Mouse (Mus musculus): Measurements from ENCODE around the gene Ice1. TPM values are rescaled to one million over a fixed set of nuclear protein-coding genes. Genes with fewer than 3 reads are reported as not detected.

Gene Ice1
- total RNA-seq, 2 experiments from 2014 or later = 79.1 to 81.6 TPM

DNA sequence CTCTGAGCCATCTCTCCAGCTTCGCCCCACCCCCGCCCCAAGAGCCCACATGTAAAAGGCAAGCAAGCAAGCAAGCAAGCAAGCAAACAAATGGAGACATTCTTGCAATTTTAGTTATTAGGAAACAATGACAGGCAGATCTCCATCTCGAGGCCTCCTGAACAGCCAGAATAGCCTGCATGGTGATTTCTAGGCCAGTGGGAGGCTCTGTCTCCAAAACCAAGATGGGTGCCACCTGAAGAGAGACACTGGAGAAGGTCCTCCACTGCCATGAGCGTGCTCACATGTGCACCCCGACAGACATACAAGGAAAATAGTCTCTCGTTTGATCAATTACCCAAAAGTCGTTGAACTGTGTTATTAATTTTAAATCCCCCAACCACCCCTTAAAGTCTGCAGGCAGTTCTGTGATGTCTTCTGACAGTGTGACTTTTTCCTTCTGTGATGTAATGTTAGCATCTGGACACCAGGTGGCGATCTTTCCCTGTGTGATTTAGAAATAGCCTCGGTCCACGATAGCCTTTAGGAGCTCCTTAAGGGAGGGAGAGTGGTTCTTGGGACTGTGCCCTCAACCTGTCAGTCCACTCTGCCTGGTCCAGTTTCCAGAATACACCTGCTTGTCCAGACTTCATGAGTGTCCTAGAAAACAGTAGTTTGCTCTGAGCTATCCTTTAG, 6.1 kb upstream of the Ice1 start:
- intact Hi-C loops (cut with DNase I) = loop anchor here (1.0 to 2.0 kb wide), 2 partner anchors 197 to 359 kb away; no protein-coding TSS in a partner anchor
- DNase-seq (ENCODE audit: extremely low spot score in 1 of 2, low spot score in 2 of 2) = peak in 1 of 2 experiments; percentile 69

DNA sequence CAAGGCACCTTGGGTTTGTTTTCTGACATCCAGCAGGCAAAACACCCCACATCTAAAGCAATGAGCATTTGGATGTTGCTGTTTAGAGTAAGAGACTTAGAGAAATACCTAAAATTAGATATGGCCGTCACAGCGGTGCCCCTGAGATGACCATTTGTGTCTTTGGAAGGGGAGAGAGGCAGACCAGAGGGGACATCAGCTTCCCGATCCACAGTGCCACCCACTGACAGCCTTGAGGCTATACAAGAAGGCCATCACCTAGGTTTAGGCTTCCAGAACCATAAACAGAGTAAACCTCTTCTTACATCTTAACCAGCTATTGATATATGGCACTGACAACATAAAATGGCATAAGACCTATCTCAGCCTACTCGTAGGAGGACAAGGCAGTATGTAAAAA, 4.5 kb upstream of the Ice1 start:
- intact Hi-C loops (cut with DNase I) = no loop called here

DNA sequence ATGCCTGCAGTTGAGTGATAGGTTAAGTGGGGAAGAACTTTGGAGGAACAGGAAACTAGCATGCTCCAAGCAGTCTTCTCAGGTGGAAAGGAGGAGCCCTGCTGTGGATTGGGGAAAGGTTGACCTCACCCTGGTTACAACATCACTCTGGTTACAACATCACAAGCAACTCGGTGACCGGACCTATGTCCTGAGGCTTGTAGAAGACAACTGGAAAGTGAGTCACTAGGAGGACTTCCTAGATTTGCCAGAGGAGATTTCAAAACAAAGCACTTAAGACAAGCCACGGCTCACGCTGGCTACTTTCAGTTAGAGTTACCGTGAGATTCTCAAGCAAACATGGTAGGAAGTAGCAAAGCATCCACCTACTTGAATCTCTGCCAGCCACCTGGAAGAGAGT, 3.9 kb upstream of the Ice1 start:
- DNase-seq (ENCODE audit: extremely low spot score in 1 of 2, low spot score in 2 of 2) = no peak
- intact Hi-C loops (cut with DNase I) = no loop called here

More for the DNA sequence above, 4.5 kb upstream of the Ice1 start:
- DNase-seq (ENCODE audit: extremely low spot score in 1 of 2, low spot score in 2 of 2) = no peak

DNA sequence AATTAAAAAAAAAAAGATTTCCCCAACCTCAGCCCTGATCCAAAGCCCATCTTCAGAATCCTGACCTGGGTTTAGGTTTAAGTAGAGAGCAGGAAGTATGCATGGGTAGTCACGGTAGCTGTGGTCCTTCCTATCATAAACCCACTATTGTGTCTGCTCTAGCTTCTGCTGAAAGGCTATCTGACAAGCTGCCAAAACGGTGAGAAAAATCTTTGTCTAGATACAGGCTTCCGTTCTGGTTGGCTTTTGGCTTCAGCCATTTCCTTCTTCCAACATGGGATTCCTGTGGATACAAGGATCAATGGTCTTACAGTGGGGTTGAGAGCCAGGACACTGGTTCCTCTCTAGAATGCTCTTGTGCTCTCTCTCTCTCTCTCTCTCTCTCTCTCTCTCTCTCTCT, 2.2 kb upstream of the Ice1 start:
- no peak for DNase-seq (ENCODE audit: extremely low spot score in 1 of 2, low spot score in 2 of 2)
- intact Hi-C loops (cut with DNase I) = no loop called here

DNA sequence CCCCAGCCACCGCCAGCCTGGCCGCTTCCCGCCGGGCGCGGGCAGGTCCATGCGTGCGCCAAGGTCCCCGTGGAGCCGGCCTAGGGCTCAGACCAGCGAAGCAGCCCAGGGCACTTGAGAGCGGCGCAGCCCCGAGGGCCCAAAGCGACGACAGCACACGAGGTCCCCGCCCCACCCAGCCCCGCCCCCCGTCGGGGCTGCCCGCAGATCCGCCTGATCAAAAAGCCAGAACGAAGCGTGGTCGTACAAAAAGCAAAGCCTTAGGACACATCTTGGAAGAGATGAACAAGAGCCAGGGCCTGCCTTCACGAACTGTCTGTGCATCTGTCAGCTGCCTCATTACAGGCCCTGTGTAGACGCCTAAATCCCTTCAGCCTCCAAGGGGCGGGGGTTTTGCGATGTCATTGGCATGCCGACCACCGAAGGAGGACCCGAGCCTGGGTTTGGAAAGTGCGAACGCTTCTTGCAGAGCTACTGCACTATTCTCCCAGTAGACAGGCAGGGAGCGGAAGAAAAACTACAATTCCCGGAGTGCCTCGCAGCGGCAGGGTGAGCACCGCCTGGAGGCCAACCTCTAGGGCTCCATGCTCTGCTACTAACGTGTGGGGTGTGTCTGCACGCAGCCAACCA, 343 bp upstream of the Ice1 start:
- intact Hi-C loops (cut with DNase I) = no loop called here
- peak; percentile 96 to 97 for DNase-seq (ENCODE audit: extremely low spot score in 1 of 2, low spot score in 2 of 2)

DNA sequence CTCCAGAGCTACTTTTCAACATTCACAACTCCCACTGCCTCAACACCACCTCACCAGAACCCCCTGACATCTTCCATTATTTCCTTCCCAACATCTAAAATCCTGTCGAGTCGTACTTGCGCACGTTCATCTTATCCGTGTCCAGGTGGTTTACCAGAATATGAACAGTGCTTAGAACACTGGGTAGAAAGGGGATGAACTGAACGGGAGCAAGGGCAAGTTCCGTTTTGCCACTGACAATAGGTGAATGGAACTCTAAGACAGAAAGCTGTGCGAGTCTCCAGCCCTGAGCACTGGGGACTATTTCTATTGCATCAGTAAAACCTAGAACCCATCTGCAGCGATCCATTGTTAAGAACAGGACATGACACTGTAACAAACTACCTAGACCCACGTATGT, 728 bp downstream of the Ice1 start:
- no peak for DNase-seq (ENCODE audit: extremely low spot score in 1 of 2, low spot score in 2 of 2)
- intact Hi-C loops (cut with DNase I) = no loop called here

DNA sequence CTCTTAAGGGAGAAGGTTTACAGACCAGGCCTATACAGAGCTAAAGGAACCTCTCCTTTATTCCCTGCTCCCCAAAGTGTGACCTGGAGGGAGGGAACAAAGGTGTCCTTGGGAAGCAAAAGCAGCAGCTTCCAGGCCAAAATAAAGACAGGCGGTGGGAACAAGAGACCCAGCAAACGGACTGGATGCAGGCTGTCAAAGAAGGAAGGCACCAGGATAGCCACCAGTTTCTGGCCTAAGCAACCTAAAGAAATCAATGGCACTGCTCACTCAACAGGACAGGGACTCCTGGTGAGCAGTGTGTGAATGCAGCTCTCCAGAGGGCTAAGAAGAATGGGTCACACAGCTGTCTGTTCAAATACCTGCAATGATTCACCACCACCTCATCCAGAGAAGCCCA, 1.8 kb downstream of the Ice1 start:
- intact Hi-C loops (cut with DNase I) = no loop called here
- DNase-seq (ENCODE audit: extremely low spot score in 1 of 2, low spot score in 2 of 2) = no peak

DNA sequence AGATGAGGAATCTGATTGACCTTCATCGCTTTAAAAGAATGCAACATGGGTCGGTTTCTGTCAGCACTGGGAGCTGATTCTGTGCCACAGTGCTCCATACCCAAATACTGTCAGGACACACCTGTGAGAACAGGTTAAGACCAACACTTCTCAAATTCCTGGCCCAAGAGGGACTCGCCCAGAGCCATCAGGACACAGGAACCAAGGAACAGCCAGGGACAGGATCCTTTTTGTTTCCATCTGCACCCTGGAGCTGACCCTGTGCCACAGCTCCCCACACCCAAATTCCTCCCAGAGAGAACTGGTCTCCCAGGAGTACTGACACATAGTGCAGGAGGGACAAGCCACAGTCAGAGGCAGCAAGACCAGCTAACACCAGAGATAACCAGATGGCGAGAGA, 11.0 kb downstream of the Ice1 start:
- no peak for DNase-seq (ENCODE audit: extremely low spot score in 1 of 2, low spot score in 2 of 2)
- intact Hi-C loops (cut with DNase I) = no loop called here

DNA sequence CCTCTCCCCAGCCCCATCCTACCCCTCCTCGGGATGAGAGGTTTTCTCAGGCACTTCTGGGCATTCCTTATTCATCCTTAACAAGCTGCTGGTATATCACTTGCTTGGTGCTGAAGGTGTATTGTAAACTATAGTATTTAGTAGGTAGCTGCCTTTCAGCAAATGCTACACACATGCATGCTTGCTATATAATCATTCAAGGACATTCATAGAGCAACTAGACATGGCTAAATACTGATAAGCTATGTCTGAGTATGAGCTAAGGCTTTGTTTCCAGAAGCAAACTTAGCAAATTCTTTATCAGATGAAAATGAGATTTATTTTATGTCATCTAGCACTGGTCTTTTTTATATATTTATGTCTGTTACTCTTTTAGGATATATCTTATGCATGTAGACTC, 11.8 kb downstream of the Ice1 start:
- DNase-seq (ENCODE audit: extremely low spot score in 1 of 2, low spot score in 2 of 2) = no peak
- intact Hi-C loops (cut with DNase I) = no loop called here

DNA sequence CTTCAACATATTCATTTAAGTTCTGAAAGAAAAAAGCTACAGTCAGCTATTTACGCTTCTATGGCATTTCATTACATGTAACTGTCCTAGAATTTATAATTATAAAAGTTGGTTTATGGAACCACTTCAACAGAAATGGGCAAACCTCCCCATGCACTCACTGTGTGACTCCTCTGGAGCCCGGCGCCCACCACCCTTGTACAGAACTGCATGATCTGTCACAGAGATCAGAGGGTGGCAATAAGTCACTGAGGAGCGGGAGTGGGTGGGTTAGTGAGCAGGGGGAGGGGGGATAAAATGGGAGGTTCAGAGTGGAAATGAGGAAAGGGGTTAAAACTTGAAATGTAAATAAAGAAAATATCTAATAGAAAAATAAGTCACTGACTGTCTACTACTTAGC, 13.0 kb downstream of the Ice1 start:
- DNase-seq (ENCODE audit: extremely low spot score in 1 of 2, low spot score in 2 of 2) = no peak
- intact Hi-C loops (cut with DNase I) = no loop called here

DNA sequence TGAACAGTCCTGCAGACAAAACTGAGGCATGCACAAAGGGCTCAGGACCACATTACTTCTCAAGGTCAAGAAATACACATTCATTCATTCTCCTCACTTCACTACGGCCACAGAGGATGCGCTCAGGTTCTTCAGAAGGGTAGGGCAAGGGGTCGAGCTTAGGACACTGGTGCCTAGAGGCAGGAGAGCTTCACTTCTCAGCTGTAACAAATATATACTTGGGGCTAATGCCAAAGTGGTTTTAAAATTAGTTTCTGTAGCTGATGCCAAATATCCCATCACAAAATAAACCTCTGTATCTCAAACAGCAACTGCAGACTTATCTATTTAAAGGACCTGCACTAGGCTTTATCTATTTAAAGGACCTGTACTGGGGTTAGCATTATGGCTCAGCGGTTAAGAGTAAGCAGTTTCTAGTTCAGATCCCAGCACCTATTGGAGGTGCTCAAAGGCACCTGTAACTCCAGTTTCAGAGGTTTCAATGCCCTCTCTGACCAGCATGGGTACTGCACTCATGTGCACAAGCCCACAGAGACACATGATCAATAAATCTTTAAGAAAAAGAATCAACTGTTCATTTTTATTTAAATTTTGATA, 14.9 kb downstream of the Ice1 start:
- intact Hi-C loops (cut with DNase I) = no loop called here
- no peak for DNase-seq (ENCODE audit: extremely low spot score in 1 of 2, low spot score in 2 of 2)

DNA sequence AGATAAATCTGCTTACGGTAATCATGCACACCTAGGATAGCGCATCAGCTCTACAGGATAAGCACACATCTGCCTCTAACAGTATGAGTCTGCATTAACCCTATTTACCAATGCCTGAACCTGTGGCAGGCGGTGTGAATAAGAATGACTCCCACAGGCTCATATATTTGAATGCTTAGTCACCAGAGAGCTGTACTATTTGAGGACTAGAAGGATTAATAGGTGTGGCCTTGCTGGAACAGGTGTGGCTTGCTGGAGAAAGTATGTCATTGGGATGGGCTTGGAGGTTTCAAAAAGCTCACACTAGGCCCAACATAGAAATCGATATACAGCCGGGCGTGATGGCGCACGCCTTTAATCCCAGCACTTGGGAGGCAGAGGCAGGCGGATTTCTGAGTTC, 15.9 kb downstream of the Ice1 start:
- no peak for DNase-seq (ENCODE audit: extremely low spot score in 1 of 2, low spot score in 2 of 2)
- intact Hi-C loops (cut with DNase I) = no loop called here

DNA sequence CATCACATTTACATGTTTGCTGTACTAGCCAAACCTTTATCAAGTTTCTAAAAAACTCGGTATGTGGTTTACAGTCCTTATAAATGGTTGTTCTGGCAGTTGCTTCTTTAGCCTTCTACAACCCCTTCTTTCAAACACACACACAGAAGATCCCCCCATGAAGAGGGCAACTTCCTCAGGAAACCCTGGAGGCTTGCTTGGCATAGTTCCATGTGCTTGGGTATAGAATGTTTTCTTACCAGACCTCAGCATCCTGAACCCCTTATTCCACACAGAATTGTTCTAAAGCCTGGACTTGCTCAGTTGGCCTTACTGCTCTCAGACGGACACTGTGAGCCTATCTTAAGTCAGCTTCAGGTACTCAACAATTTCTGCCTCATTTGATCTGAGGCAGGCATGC, 24.6 kb downstream of the Ice1 start:
- no peak for DNase-seq (ENCODE audit: extremely low spot score in 1 of 2, low spot score in 2 of 2)

DNA sequence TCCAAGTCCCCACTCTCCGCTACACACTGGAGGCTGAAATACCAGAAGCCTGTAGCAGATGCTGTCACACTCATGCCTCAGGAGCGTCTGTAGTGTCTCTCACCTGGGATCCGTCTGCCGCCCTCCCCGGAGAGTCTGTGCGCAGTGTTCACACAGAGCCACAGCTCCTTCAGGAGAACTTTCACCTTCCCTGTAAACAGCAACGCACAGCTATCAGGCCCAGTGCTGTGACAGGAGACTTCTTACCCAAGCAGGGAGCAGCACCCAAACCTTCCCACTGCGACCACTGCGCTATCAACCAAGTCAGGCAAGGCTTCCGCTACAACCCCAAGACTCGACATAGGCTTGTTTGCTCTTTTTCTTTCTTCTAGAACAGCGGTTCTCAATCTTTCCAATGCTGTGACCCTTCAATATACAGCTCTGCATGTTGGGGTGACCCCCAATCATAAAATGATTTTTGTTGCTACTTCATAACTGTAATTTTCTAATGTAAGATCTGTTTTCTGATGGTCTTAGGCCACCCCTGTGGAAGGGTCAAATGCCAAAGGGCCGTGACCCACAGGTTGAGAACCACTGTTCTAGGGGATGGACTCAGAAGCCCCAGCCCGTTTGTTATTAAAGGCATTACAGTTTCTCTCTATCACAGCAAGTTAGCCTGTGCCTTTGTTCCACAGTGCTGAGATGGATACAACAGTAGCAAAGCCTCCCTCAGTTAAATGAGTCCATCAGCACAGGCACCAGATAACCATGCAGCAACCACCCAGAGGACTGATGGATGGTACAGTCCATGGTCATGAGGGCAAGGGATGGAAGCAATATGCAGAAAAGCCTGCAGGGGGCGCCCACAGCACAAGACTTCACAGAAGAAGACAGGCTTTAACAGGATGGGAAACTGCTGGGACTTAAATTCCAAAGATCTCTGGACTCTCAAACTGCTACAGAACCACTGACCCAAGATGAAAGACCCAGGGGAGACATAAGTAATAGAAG, 26.7 kb downstream of the Ice1 start:
- intact Hi-C loops (cut with DNase I) = no loop called here

More for the DNA sequence above, 24.6 kb downstream of the Ice1 start:
- intact Hi-C loops (cut with DNase I) = no loop called here

DNA sequence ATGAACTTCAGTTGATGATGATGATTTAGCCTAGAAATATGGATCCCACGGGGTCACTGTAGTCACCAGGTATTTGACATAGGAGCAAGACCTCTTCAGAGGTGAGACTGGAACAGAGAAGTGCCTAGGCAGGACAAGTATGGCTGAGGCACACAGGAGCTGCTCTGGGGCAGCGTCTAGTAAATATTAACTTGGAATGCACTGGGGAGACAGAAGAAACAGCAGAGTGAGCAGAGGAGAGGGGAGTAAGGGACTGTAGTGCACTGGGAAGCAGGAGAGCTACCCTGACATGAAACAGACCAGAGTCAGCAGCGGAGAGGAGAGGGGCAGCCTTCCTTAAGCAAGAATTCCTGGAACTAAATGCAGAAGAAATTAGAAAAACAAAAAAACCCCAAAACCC, 27.8 kb downstream of the Ice1 start:
- intact Hi-C loops (cut with DNase I) = no loop called here
- no peak for DNase-seq (ENCODE audit: extremely low spot score in 1 of 2, low spot score in 2 of 2)

More for the DNA sequence above, 26.7 kb downstream of the Ice1 start:
- peak; percentile 54 to 75 for DNase-seq (ENCODE audit: extremely low spot score in 1 of 2, low spot score in 2 of 2)

DNA sequence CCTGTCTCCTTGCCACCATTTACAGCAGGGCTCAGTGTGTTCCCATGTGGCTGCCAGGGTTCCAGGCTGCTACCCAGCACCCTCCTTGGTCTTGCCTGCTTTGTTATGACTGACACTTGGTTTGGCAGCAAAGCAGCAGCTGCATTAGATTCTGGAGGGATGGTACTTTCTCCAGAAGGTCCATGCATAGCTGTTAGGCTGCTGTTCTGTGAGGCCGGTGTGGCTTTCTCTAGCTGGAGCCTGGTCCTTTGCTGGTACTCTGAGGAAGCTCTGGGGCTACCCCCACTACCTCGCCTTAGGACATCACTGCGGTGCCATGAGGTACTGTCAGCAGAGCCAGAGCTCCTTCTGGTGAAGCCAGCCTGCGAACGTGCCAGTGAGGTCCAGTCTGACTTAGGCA, 32.1 kb downstream of the Ice1 start:
- DNase-seq (ENCODE audit: extremely low spot score in 1 of 2, low spot score in 2 of 2) = no peak
- intact Hi-C loops (cut with DNase I) = no loop called here

DNA sequence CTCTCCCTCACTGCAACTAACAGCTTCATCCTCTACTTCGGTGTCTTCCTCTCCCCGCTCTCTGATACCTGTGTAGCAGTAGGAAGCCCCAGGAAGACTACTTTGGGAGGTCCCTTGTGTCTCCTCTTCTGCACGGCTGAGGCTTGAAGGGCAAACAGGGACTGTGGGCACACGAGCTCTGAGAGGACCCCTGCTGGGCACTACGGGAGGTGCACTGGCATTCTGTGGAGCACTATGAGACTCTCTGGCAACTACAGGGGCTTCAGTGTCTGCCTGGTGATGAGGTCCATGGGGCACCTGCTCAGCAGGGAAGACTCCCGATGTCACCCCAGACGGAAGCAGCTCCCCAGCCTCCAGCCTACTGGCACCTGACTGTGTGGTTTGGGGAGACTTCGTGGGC, 32.7 kb downstream of the Ice1 start:
- no peak for DNase-seq (ENCODE audit: extremely low spot score in 1 of 2, low spot score in 2 of 2)
- intact Hi-C loops (cut with DNase I) = no loop called here

DNA sequence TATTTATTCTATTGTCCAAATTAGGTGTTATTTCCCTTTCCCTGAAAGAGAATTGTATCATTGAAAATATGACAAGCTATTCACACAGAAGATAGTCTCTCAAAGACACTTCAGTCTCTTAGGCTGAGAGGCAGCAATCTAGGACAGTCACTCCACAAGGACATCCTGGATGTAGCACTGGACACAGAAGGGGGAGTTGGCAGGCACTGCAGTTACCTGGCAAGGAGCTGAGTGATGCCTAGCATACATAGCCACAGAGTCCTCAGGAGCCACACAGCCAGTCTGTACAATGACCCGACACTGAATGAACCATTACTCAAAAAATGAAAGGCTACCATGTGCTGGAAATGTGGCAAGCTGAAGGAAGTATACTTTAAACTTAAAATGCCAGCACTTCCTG, 35.9 kb downstream of the Ice1 start:
- intact Hi-C loops (cut with DNase I) = no loop called here
- no peak for DNase-seq (ENCODE audit: extremely low spot score in 1 of 2, low spot score in 2 of 2)

DNA sequence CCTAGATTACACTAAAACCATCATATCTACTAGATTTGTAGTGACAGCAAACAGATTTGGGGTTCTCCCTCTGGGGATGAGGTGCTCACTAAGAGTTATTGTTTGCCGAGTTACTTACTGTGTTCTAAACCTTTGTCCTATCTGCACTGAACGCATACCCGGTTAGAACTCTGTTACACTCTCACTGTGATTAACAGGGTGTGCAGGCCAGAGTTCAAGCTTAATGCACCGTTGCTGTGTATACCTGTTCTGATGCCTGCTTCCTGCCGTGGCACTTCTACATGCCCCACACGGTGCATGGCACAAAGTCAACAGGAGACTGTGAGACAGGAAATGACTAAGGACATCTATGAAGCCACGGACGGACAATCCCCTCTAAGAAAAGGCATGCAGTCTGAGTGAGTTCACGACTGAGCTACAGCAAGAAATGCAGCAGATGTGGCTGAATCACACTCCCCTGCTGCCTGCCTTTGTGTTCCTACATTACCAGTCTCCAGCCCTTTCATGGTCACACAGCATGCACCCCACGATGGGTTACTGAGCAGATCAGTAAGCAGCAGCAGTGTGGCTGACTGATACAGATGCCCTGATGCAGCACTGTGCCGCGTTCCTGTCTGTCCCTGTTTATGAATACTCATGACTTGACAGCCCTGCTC, 37.3 kb downstream of the Ice1 start:
- intact Hi-C loops (cut with DNase I) = no loop called here
- DNase-seq (ENCODE audit: extremely low spot score in 1 of 2, low spot score in 2 of 2) = no peak
